Mouse (Mus musculus): ENCODE data around the gene Hmgn1.
"Not testable (repeated sequence)": the region's sequence is repeated elsewhere in the genome, so short reads cannot be mapped to it uniquely, and the experiment has no call there.

Gene Hmgn1

GRCm38 (mm10) chr16:96127657-96128344 is at the start of gene Hmgn1:
Gene Hmgn1, minus strand, starts transcription at chr16:96127729.
- DNase-seq (ENCODE audit: low read depth, low spot score): peak; percentile 98

GRCm38 (mm10) chr16:96175399-96175798 is 47.9 kb upstream of the Hmgn1 start:
- no peak for DNase-seq (ENCODE audit: low read depth, low spot score)

GRCm38 (mm10) chr16:96173648-96174047 is 46.1 kb upstream of the Hmgn1 start:
- DNase-seq (ENCODE audit: low read depth, low spot score): no peak

- no peak for DNase-seq (ENCODE audit: low read depth, low spot score)
Observed at GRCm38 (mm10) chr16:96168837-96169236, 41.3 kb upstream of the Hmgn1 start.

GRCm38 (mm10) chr16:96165723-96166264 is 38.3 kb upstream of the Hmgn1 start:
- no peak for DNase-seq (ENCODE audit: low read depth, low spot score)

- DNase-seq (ENCODE audit: low read depth, low spot score): no peak
Observed at GRCm38 (mm10) chr16:96161336-96161735, 33.8 kb upstream of the Hmgn1 start.

GRCm38 (mm10) chr16:96160927-96161326 is 33.4 kb upstream of the Hmgn1 start:
- DNase-seq (ENCODE audit: low read depth, low spot score): no peak

GRCm38 (mm10) chr16:96159794-96160346 is 32.3 kb upstream of the Hmgn1 start:
- DNase-seq (ENCODE audit: low read depth, low spot score): no peak

- DNase-seq (ENCODE audit: low read depth, low spot score): no peak
Observed at GRCm38 (mm10) chr16:96159091-96159731, 31.7 kb upstream of the Hmgn1 start.

- no peak for DNase-seq (ENCODE audit: low read depth, low spot score)
Observed at GRCm38 (mm10) chr16:96158511-96159080, 31.1 kb upstream of the Hmgn1 start.

- DNase-seq (ENCODE audit: low read depth, low spot score): no peak
Observed at GRCm38 (mm10) chr16:96157171-96157570, 29.6 kb upstream of the Hmgn1 start.

GRCm38 (mm10) chr16:96156019-96156418 is 28.5 kb upstream of the Hmgn1 start:
- no peak for DNase-seq (ENCODE audit: low read depth, low spot score)

GRCm38 (mm10) chr16:96154476-96154875 is 26.9 kb upstream of the Hmgn1 start:
- no peak for DNase-seq (ENCODE audit: low read depth, low spot score)

GRCm38 (mm10) chr16:96151551-96151950 is 24.0 kb upstream of the Hmgn1 start:
- peak; percentile 88 for DNase-seq (ENCODE audit: low read depth, low spot score)

GRCm38 (mm10) chr16:96150995-96151394 is 23.5 kb upstream of the Hmgn1 start:
- peak; percentile 93 for DNase-seq (ENCODE audit: low read depth, low spot score)

GRCm38 (mm10) chr16:96149311-96149710 is 21.8 kb upstream of the Hmgn1 start:
- DNase-seq (ENCODE audit: low read depth, low spot score): no peak

GRCm38 (mm10) chr16:96148834-96149233 is 21.3 kb upstream of the Hmgn1 start:
- peak; percentile 86 for DNase-seq (ENCODE audit: low read depth, low spot score)

GRCm38 (mm10) chr16:96145814-96146213 is 18.3 kb upstream of the Hmgn1 start:
- DNase-seq (ENCODE audit: low read depth, low spot score): no peak

- DNase-seq (ENCODE audit: low read depth, low spot score): peak; percentile 100
Observed at GRCm38 (mm10) chr16:96145110-96145800, 17.7 kb upstream of the Hmgn1 start, which contains the start of gene Wrb. Gene Wrb, plus strand, starts transcription at chr16:96145407.

GRCm38 (mm10) chr16:96144748-96145109 is 17.2 kb upstream of the Hmgn1 start:
- DNase-seq (ENCODE audit: low read depth, low spot score): not testable (repeated sequence)

- peak; percentile 51 for DNase-seq (ENCODE audit: low read depth, low spot score)
Observed at GRCm38 (mm10) chr16:96128466-96128865, 937 bp upstream of the Hmgn1 start.

- DNase-seq (ENCODE audit: low read depth, low spot score): no peak
Observed at GRCm38 (mm10) chr16:96127288-96127656, 257 bp downstream of the Hmgn1 start.

Measured in 3T3-L1 (cell line).